Mouse (Mus musculus) cortical plate, adult 2 months (tissue): Measurements from ENCODE around the gene Cdh26.

ENCODE experiments used
- CTCF ChIP-seq: fragments of 200-500 bp; IDR thresholded peaks from 2 replicates; pipeline ENCODE4 v1.5.1; 2011; ENCODE audit warnings: mild to moderate bottlenecking, control low read depth, low read length; ENCODE audit not compliant: insufficient read depth; ENCODE audit errors: extremely low read depth
- POLR2A ChIP-seq: fragments of 200-500 bp; IDR thresholded peaks from 2 replicates; pipeline ENCODE4 v1.6.1; 2011; ENCODE audit warnings: mild to moderate bottlenecking, low read length, control low read depth; ENCODE audit not compliant: insufficient read depth; ENCODE audit errors: extremely low read depth

DNA sequence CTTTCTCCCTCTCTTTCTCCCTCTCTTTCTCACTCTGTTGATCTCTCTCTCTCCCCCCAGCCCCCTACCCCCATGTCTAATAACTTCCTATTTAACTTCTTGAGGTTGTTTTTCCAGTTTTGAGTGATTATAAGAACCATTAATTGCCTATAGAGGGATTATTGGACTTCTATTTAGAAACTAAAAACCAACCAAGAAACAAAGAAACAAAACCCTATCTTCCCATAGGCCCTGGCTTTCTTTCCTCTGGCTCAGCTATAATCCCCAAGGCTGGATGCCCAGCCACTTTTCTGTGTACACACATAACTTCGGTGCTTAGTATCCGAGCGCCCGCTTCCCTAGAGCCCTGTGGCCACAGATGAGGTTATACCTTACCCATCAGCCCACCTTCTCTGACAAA lies at the start of gene Cdh26:
- TF ChIP-seq CTCF (no peak), POLR2A (no peak)
